Mouse (Mus musculus): ENCODE measurements around the gene Nceh1.

- TF ChIP-seq MAX (IDR thresholded peaks at IDR 0.05; ENCODE audit: low read length) (no peak), TCF12 (IDR thresholded peaks at IDR 0.05; ENCODE audit: low read depth, low read length) (no peak), POLR2A (IDR thresholded peaks at IDR 0.05; ENCODE audit: control insufficient read depth in 1 of 2, insufficient read depth in 1 of 2, low read depth in 1 of 2, low read length in 2 of 2, poor library complexity in 1 of 2) (no peak), KAT2A (conservative IDR thresholded peaks at IDR 0.05; ENCODE audit: low read depth, low read length) (no peak), CTCF (IDR thresholded peaks at IDR 0.05 in 2 of 3, conservative IDR thresholded peaks at IDR 0.05 in 1 of 3; ENCODE audit: control insufficient read depth in 1 of 3, insufficient read depth in 1 of 3, low read depth in 2 of 3, low read length in 3 of 3, poor library complexity in 1 of 3, severe bottlenecking in 1 of 3) (no peak), USF1 (IDR thresholded peaks at IDR 0.05; ENCODE audit: low read depth, low read length) (no peak)
Measured at GRCm38 (mm10) chr3:27238563-27238962, 55.8 kb downstream of the Nceh1 start.

All from MEL (cell line).